Mouse (Mus musculus) telencephalon, adult 2 months (tissue): Measurements from ENCODE around the gene Rab6a.

Source experiments
- DNase-seq: peaks from one replicate; pipeline ENCODE4 v3.0.0-alpha.2; 2011; ENCODE audit warnings: low read depth, low spot score

Rab6a gene

GRCm38 (mm10) chr7:100681132-100681531 is 73.9 kb downstream of the Rab6a start:
- DNase-seq, result peak; percentile 44

GRCm38 (mm10) chr7:100683241-100683640 is 76.0 kb downstream of the Rab6a start:
- DNase-seq, result no peak

GRCm38 (mm10) chr7:100684081-100684480 is 76.9 kb downstream of the Rab6a start:
- DNase-seq, result no peak

- no peak for DNase-seq
Observed at GRCm38 (mm10) chr7:100684538-100684937, 77.3 kb downstream of the Rab6a start.

- DNase-seq, result peak; percentile 50
Observed at GRCm38 (mm10) chr7:100685061-100686030, 78.1 kb downstream of the Rab6a start.

- no peak for DNase-seq
Observed at GRCm38 (mm10) chr7:100688471-100688870, 81.3 kb downstream of the Rab6a start.
